Mouse (Mus musculus): Measurements from ENCODE around the gene Bpifa1. TPM values are rescaled to one million over a fixed set of nuclear protein-coding genes. Genes with fewer than 3 reads are reported as not detected.

Bpifa1 gene
- polyA plus RNA-seq, 1 experiment from 2014 or later = not detected

Other genes starting within 250 kb of the Bpifa1 start
- not detected in 2 replicates for gene Bpifb6, start 242.5 kb upstream of the Bpifa1 start, polyA plus RNA-seq (2015; fragmentation: Nextera tagmentation; extraction: Ambion mirVana)
- gene Bpifb3, start 224.7 kb upstream of the Bpifa1 start, polyA plus RNA-seq (2015; fragmentation: Nextera tagmentation; extraction: Ambion mirVana) = not detected in 2 replicates
- not detected in 2 replicates for gene Bpifb4, start 204.7 kb upstream of the Bpifa1 start, polyA plus RNA-seq (2015; fragmentation: Nextera tagmentation; extraction: Ambion mirVana)
- not detected in 2 replicates for gene Bpifa6, start 167.9 kb upstream of the Bpifa1 start, polyA plus RNA-seq (2015; fragmentation: Nextera tagmentation; extraction: Ambion mirVana)
- gene Bpifa2, start 134.6 kb upstream of the Bpifa1 start, polyA plus RNA-seq (2015; fragmentation: Nextera tagmentation; extraction: Ambion mirVana) = not detected in 2 replicates
- not detected in 2 replicates for gene Bpifa3, start 12.5 kb upstream of the Bpifa1 start, polyA plus RNA-seq (2015; fragmentation: Nextera tagmentation; extraction: Ambion mirVana)
- not detected in 2 replicates for gene Bpifa5, start 19.7 kb downstream of the Bpifa1 start, polyA plus RNA-seq (2015; fragmentation: Nextera tagmentation; extraction: Ambion mirVana)
- 0.18 TPM in 1 of 2 replicates, not detected in the other for gene Bpifb1, start 47.9 kb downstream of the Bpifa1 start, polyA plus RNA-seq (2015; fragmentation: Nextera tagmentation; extraction: Ambion mirVana)
- not detected in 2 replicates for gene Bpifb5, start 80.9 kb downstream of the Bpifa1 start, polyA plus RNA-seq (2015; fragmentation: Nextera tagmentation; extraction: Ambion mirVana)
- not detected in 2 replicates for gene Bpifb9a, start 115.0 kb downstream of the Bpifa1 start, polyA plus RNA-seq (2015; fragmentation: Nextera tagmentation; extraction: Ambion mirVana)
- gene Bpifb9b, start 164.3 kb downstream of the Bpifa1 start, polyA plus RNA-seq (2015; fragmentation: Nextera tagmentation; extraction: Ambion mirVana) = not detected in 2 replicates
- 16.0 and 17.4 TPM in 2 replicates for gene Cdk5rap1, start 230.1 kb downstream of the Bpifa1 start, polyA plus RNA-seq (2015; fragmentation: Nextera tagmentation; extraction: Ambion mirVana)

Measured in forebrain, embryonic 13.5 days (tissue).